ENCODE assay signal across 8 mouse cellular contexts in the genomic region with DNA sequence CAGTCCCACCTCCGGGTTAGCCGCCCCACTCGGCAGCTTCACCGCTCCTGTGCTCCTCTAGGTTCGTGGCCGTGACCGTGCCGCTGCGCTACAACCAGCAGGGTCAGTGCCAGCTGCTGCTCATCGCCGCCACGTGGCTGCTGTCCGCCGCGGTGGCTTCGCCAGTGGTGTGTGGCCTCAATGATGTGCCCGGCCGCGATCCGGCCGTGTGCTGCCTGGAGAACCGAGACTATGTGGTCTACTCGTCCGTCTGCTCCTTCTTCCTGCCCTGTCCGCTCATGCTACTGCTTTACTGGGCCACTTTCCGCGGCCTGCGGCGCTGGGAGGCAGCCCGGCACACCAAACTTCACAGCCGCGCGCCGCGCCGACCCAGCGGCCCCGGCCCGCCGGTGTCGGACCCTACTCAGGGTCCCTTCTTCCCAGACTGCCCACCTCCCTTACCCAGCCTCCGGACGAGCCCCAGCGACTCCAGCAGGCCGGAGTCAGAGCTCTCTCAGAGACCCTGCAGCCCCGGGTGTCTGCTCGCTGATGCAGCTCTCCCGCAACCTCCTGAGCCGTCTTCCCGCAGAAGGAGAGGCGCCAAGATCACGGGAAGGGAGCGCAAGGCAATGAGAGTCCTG. TPM values are rescaled to one million over a fixed set of nuclear protein-coding genes. Genes with fewer than 3 reads are reported as not detected.
DNase-seq lines count a peak whose midpoint lies in the region; ATAC-seq and TF ChIP-seq lines count a peak whose summit lies in the region.

No protein-coding gene starts in this region.

- peak overlapping the region; percentile 43; the same call in 1 of the 2 replicates for H3K9ac ChIP-seq in heart, embryonic 11.5 days (ENCODE audit: low read depth, low read length)
- H3K9ac ChIP-seq in heart, embryonic 13.5 days = peak overlapping the region; percentile 74
- H3K9ac ChIP-seq in limb, embryonic 14.5 days (ENCODE audit: low read depth, low read length, severe bottlenecking) = peak overlapping the region; percentile 53
- 0 out of 2 replicates have a peak overlapping the region, but pooled peaks have one; percentile 29 for H3K9ac ChIP-seq in midbrain, postnatal 0 days (replicated peaks; ENCODE audit: low read length, poor library complexity, severe bottlenecking)

- peak overlapping the region; percentile 32 for H3K4me3 ChIP-seq in heart, embryonic 11.5 days (ENCODE audit: low read depth, low read length)
- peak overlapping the region; percentile 50 for H3K4me3 ChIP-seq in heart, embryonic 13.5 days
- peak overlapping the region; percentile 39 for H3K4me3 ChIP-seq in limb, embryonic 14.5 days (replicated peaks; ENCODE audit: low read length)
- peak overlapping the region; percentile 36 for H3K4me3 ChIP-seq in midbrain, postnatal 0 days (ENCODE audit: low read depth, low read length)

- peak; percentile 29; the same call in 1 of the 2 replicates for TF ChIP-seq CTCF in midbrain, postnatal 0 days (IDR thresholded peaks at IDR 0.05)

- no peaks in the 10 kb centered on the region for H3K9me3 ChIP-seq in heart, embryonic 11.5 days (replicated peaks; ENCODE audit: control insufficient read depth, low read length)
- no peaks in the 10 kb centered on the region; the same call in 1 of the 2 replicates for H3K9me3 ChIP-seq in heart, embryonic 13.5 days
- no peaks in the 10 kb centered on the region for H3K9me3 ChIP-seq in limb, embryonic 14.5 days (ENCODE audit: control insufficient read depth, low read length)
- no peaks in the 10 kb centered on the region for H3K9me3 ChIP-seq in midbrain, postnatal 0 days (ENCODE audit: low read length)

- peak overlapping the region; percentile 73 for H3K4me2 ChIP-seq in heart, embryonic 11.5 days
- H3K4me2 ChIP-seq in heart, embryonic 13.5 days = peak overlapping the region; percentile 75
- H3K4me2 ChIP-seq in limb, embryonic 14.5 days (replicated peaks; ENCODE audit: low read depth, low read length, severe bottlenecking) = peak overlapping the region; percentile 79
- peak overlapping the region; percentile 62 for H3K4me2 ChIP-seq in midbrain, postnatal 0 days (ENCODE audit: low read depth, low read length, poor library complexity, severe bottlenecking)

- ATAC-seq in heart, embryonic 11.5 days (replicated peaks; ENCODE audit: insufficient number of reproducible peaks, low FRiP score, low TSS enrichment) = no peak
- ATAC-seq in heart, embryonic 13.5 days (ENCODE audit: extremely low read depth, insufficient number of reproducible peaks, low FRiP score, low TSS enrichment) = no peak
- peak; percentile 10; the same call in 1 of the 2 replicates for ATAC-seq in limb, embryonic 14.5 days (ENCODE audit: low FRiP score, low read depth)
- ATAC-seq in midbrain, postnatal 0 days (ENCODE audit: low FRiP score) = no peak

- no peak for DNase-seq in heart, adult 8-10 months (ENCODE audit: low spot score)
- peak; percentile 33 for DNase-seq in brain, adult 2 months (ENCODE audit: low read depth, low spot score)
- no peak for DNase-seq in limb, embryonic 14.5 days (ENCODE audit: low spot score)
- peak; percentile 46 for DNase-seq in midbrain, postnatal 0 days (ENCODE audit: low spot score)
- DNase-seq in B cell, adult 2 months = no peak
- no peak for DNase-seq in layer of hippocampus, adult 11-12 months (ENCODE audit: low spot score)

- 1% methylated on average over 51 of the region's 53 CpGs for WGBS in heart, embryonic 11.5 days (ENCODE audit: insufficient replicate concordance)
- WGBS in heart, embryonic 13.5 days = under 1% methylated on average over 53 of the region's 53 CpGs
- WGBS in limb, embryonic 14.5 days = under 1% methylated on average over 31 of the region's 53 CpGs
- WGBS in midbrain, postnatal 0 days = 1% methylated on average over 53 of the region's 53 CpGs

- no peak for TF ChIP-seq POLR2A in limb, embryonic 14.5 days (IDR thresholded peaks at IDR 0.05; ENCODE audit: borderline replicate concordance, extremely low read depth, insufficient read depth, insufficient read length)

- no peak overlapping the region for H3K27ac ChIP-seq in heart, embryonic 11.5 days (ENCODE audit: low read depth, low read length)
- H3K27ac ChIP-seq in heart, embryonic 13.5 days (replicated peaks) = no peak overlapping the region
- H3K27ac ChIP-seq in limb, embryonic 14.5 days (replicated peaks; ENCODE audit: low read depth, low read length) = no peak overlapping the region
- no peak overlapping the region for H3K27ac ChIP-seq in midbrain, postnatal 0 days (ENCODE audit: low read depth, low read length)

- H3K4me1 ChIP-seq in heart, embryonic 11.5 days (ENCODE audit: control insufficient read depth, insufficient read depth, low read length) = peaks cover 22% of the 10 kb centered on the region
- peaks cover 28% of the 10 kb centered on the region for H3K4me1 ChIP-seq in heart, embryonic 13.5 days
- H3K4me1 ChIP-seq in limb, embryonic 14.5 days (ENCODE audit: control insufficient read depth, insufficient read depth, low read length) = peaks cover 4% of the 10 kb centered on the region; the same call in 1 of the 2 replicates
- peaks cover 6% of the 10 kb centered on the region; the same call in 1 of the 2 replicates for H3K4me1 ChIP-seq in midbrain, postnatal 0 days (ENCODE audit: insufficient read depth, low read length)

- H3K27me3 ChIP-seq in heart, embryonic 11.5 days (ENCODE audit: control insufficient read depth, insufficient read depth, low read length) = peaks cover 58% of the 10 kb centered on the region
- H3K27me3 ChIP-seq in heart, embryonic 13.5 days (replicated peaks) = peaks cover 74% of the 10 kb centered on the region
- peaks cover 42% of the 10 kb centered on the region for H3K27me3 ChIP-seq in limb, embryonic 14.5 days (ENCODE audit: control insufficient read depth, insufficient read depth, low read length)
- peaks cover 29% of the 10 kb centered on the region for H3K27me3 ChIP-seq in midbrain, postnatal 0 days (ENCODE audit: insufficient read depth, low read length)

- peaks cover 4% of the 10 kb centered on the region; the same call in 1 of the 2 replicates for H3K36me3 ChIP-seq in heart, embryonic 11.5 days (ENCODE audit: control insufficient read depth, insufficient read depth, low read length)
- peaks cover 20% of the 10 kb centered on the region for H3K36me3 ChIP-seq in heart, embryonic 13.5 days
- peaks cover 16% of the 10 kb centered on the region; the same call in 1 of the 2 replicates for H3K36me3 ChIP-seq in limb, embryonic 14.5 days (ENCODE audit: control insufficient read depth, insufficient read depth, low read length)
- H3K36me3 ChIP-seq in midbrain, postnatal 0 days (ENCODE audit: insufficient read depth, low read length) = peaks cover 12% of the 10 kb centered on the region

RNA-seq across cellular contexts. Expression of a gene that starts 2.2 kb away (rescaled TPM):
- polyA plus RNA-seq in heart, embryonic 11.5 days (2014; fragmentation: Nextera tagmentation; extraction: Ambion mirVana) = 0.10 and 0.17 TPM in 2 replicates
- not detected for total RNA-seq in heart, adult 8-10 months (2022)
- 0.05 TPM in 1 of 2 replicates, not detected in the other for polyA plus RNA-seq in heart, embryonic 13.5 days (2015; fragmentation: Nextera tagmentation; extraction: Ambion mirVana)
- polyA plus RNA-seq in limb, embryonic 14.5 days (2012; rRNA removed) = 3.1 and 4.0 TPM in 2 replicates
- polyA plus RNA-seq in limb, embryonic 14.5 days (2014; fragmentation: Nextera tagmentation; extraction: Ambion mirVana) = 1.5 and 2.0 TPM in 2 replicates
- 0.55 and 0.61 TPM in 2 replicates for total RNA-seq in midbrain, postnatal 0 days (2014; rRNA removed)
- 0.73 and 0.98 TPM in 2 replicates for polyA plus RNA-seq in midbrain, postnatal 0 days (2015; fragmentation: Nextera tagmentation; extraction: Ambion mirVana)

RNA-seq across cellular contexts. Expression of a gene that starts 15.0 kb away (rescaled TPM):
- polyA plus RNA-seq in heart, embryonic 11.5 days (2014; fragmentation: Nextera tagmentation; extraction: Ambion mirVana) = 2.2 and 3.0 TPM in 2 replicates
- not detected for total RNA-seq in heart, adult 8-10 months (2022)
- 0.88 and 1.5 TPM in 2 replicates for polyA plus RNA-seq in heart, embryonic 13.5 days (2015; fragmentation: Nextera tagmentation; extraction: Ambion mirVana)
- 17.5 and 17.6 TPM in 2 replicates for polyA plus RNA-seq in limb, embryonic 14.5 days (2012; rRNA removed)
- 14.2 and 17.3 TPM in 2 replicates for polyA plus RNA-seq in limb, embryonic 14.5 days (2014; fragmentation: Nextera tagmentation; extraction: Ambion mirVana)
- 1.5 and 2.5 TPM in 2 replicates for total RNA-seq in midbrain, postnatal 0 days (2014; rRNA removed)
- 3.3 and 4.3 TPM in 2 replicates for polyA plus RNA-seq in midbrain, postnatal 0 days (2015; fragmentation: Nextera tagmentation; extraction: Ambion mirVana)

RNA-seq across cellular contexts. Expression of a gene that starts 17.4 kb away (rescaled TPM):
- polyA plus RNA-seq in heart, embryonic 11.5 days (2014; fragmentation: Nextera tagmentation; extraction: Ambion mirVana) = not detected in 2 replicates
- not detected for total RNA-seq in heart, adult 8-10 months (2022)
- polyA plus RNA-seq in heart, embryonic 13.5 days (2015; fragmentation: Nextera tagmentation; extraction: Ambion mirVana) = not detected in 2 replicates
- polyA plus RNA-seq in limb, embryonic 14.5 days (2012; rRNA removed) = 0.29 and 0.35 TPM in 2 replicates
- 0.18 and 0.43 TPM in 2 replicates for polyA plus RNA-seq in limb, embryonic 14.5 days (2014; fragmentation: Nextera tagmentation; extraction: Ambion mirVana)
- total RNA-seq in midbrain, postnatal 0 days (2014; rRNA removed) = not detected in 2 replicates
- not detected in 2 replicates for polyA plus RNA-seq in midbrain, postnatal 0 days (2015; fragmentation: Nextera tagmentation; extraction: Ambion mirVana)

RNA-seq across cellular contexts. Expression of a gene that starts 27.7 kb away (rescaled TPM):
- 0.99 and 1.2 TPM in 2 replicates for polyA plus RNA-seq in heart, embryonic 11.5 days (2014; fragmentation: Nextera tagmentation; extraction: Ambion mirVana)
- 1 to 10 TPM; 1.7 to 2.4 (median 2.1) TPM for total RNA-seq in heart, adult 8-10 months (2022)
- 3.4 and 4.2 TPM in 2 replicates for polyA plus RNA-seq in heart, embryonic 13.5 days (2015; fragmentation: Nextera tagmentation; extraction: Ambion mirVana)
- 3.2 and 4.6 TPM in 2 replicates for polyA plus RNA-seq in limb, embryonic 14.5 days (2012; rRNA removed)
- 2.1 TPM in 2 replicates for polyA plus RNA-seq in limb, embryonic 14.5 days (2014; fragmentation: Nextera tagmentation; extraction: Ambion mirVana)
- 3.9 and 4.5 TPM in 2 replicates for total RNA-seq in midbrain, postnatal 0 days (2014; rRNA removed)
- 2.8 and 2.9 TPM in 2 replicates for polyA plus RNA-seq in midbrain, postnatal 0 days (2015; fragmentation: Nextera tagmentation; extraction: Ambion mirVana)

RNA-seq across cellular contexts. Expression of a gene that starts 33.5 kb away (rescaled TPM):
- polyA plus RNA-seq in heart, embryonic 11.5 days (2014; fragmentation: Nextera tagmentation; extraction: Ambion mirVana) = 40.2 and 42.5 TPM in 2 replicates
- 10 to 100 TPM; 10.8 to 14.7 (median 12.7) TPM for total RNA-seq in heart, adult 8-10 months (2022)
- 35.5 and 37.4 TPM in 2 replicates for polyA plus RNA-seq in heart, embryonic 13.5 days (2015; fragmentation: Nextera tagmentation; extraction: Ambion mirVana)
- 47.0 TPM in 2 replicates for polyA plus RNA-seq in limb, embryonic 14.5 days (2012; rRNA removed)
- 82.6 and 89.1 TPM in 2 replicates for polyA plus RNA-seq in limb, embryonic 14.5 days (2014; fragmentation: Nextera tagmentation; extraction: Ambion mirVana)
- 246 and 289 TPM in 2 replicates for total RNA-seq in midbrain, postnatal 0 days (2014; rRNA removed)
- polyA plus RNA-seq in midbrain, postnatal 0 days (2015; fragmentation: Nextera tagmentation; extraction: Ambion mirVana) = 291 and 306 TPM in 2 replicates

Comparison
In these comparisons a context has a peak if more than half of its experiments do, and no peak if none do; other contexts are left out.
1. DNase-seq: peak in brain, adult 2 months (single experiment) and midbrain, postnatal 0 days (single experiment); none in heart, adult 8-10 months (single experiment), limb, embryonic 14.5 days (single experiment), B cell, adult 2 months (0 of 2) and layer of hippocampus, adult 11-12 months (single experiment).
2. Peak in every context shown above with its lines, with median percentiles within 50 percentile points of each other: H3K4me2 ChIP-seq, H3K4me3 ChIP-seq and H3K9ac ChIP-seq.